Mouse (Mus musculus) MN1 (cell line): ENCODE data around the gene Ldlrad2.
"Not testable (repeated sequence)": the region's sequence is repeated elsewhere in the genome, so short reads cannot be mapped to it uniquely, and the experiment has no call there.

Source experiments
- DNase-seq: peaks from one replicate; pipeline ENCODE4 v3.0.0-alpha.2; 2016; ENCODE audit warnings: low spot score

Ldlrad2 gene

GRCm38 (mm10) chr4:137574469-137574868, at the start of gene Ldlrad2:
Gene Ldlrad2, minus strand, starts transcription at chr4:137574569.
- no peak for DNase-seq

DNA sequence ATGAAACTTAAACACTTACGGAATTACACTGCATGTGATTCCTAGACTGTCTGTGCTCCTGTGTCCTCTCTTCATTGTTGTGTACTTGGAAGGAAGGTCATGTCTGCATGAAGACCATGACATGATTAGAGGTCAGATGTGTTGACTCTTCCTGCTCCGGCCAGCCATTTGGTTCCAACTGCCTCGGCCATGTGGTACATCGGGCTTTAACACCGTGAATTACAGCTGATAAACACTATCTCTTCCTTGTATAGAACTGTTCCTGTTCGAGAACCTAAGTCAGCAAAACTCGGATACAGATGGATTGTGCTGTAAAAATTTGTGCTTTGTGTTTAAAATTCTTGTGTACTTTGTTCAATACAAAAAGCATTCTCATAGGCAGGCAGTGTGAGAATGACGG, 48.5 kb upstream of the Ldlrad2 start:
- no peak for DNase-seq

DNA sequence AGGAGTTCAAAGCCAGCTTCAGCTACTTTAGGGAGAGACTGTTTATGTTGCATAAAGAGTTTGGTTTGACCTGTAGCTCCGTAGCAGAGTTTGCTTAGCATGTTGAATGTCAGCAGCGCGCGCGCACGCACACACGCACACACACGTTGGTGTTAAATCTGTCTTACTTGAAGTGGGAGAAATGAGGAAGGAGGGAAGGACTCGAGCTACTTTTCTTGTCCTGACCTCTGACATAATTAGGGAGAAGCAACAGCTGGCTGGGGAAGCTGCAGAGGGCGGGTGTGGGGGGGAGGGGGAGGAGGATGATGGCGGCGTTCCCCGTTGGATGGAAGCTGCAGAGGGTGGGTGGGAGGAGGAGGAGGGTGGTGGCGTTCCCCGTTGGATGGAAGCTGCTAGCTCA, 35.9 kb upstream of the Ldlrad2 start:
- no peak for DNase-seq

GRCm38 (mm10) chr4:137609702-137610101, 35.3 kb upstream of the Ldlrad2 start:
- DNase-seq: no peak

- DNase-seq: no peak
These were observed 34.9 kb upstream of the Ldlrad2 start for GRCm38 (mm10) chr4:137609281-137609680.

- DNase-seq: no peak
These were observed 32.7 kb upstream of the Ldlrad2 start for GRCm38 (mm10) chr4:137607023-137607422.

GRCm38 (mm10) chr4:137603449-137604171, 29.2 kb upstream of the Ldlrad2 start:
- no peak for DNase-seq

- DNase-seq: no peak
These were observed 24.2 kb upstream of the Ldlrad2 start for GRCm38 (mm10) chr4:137598577-137598976.

DNA sequence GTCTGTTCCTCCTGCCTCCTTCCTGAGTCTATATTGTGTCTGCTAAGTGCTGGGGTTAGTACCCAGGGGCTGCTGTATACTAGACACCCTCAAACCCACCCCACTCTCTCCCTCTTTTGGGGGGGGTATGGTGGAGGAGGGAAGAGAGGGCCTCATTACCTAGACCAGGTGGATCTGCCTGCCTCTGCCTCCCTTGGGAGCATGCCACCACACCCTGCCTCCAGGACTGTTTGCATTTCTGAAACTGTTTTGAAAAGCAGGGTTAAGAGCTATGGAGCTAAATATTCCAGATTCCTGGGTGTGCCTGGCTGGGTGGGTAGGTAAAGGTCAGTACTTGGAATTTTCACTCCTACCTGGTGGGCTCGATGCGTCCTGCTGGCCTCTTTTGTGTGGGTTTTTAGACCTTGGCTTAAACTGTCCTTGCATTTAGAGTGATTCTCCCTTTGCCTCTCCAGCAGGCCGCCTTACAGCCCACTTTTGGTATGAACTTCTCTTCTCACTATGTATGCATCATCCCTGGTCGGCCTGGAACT, 22.8 kb upstream of the Ldlrad2 start:
- no peak for DNase-seq

DNA sequence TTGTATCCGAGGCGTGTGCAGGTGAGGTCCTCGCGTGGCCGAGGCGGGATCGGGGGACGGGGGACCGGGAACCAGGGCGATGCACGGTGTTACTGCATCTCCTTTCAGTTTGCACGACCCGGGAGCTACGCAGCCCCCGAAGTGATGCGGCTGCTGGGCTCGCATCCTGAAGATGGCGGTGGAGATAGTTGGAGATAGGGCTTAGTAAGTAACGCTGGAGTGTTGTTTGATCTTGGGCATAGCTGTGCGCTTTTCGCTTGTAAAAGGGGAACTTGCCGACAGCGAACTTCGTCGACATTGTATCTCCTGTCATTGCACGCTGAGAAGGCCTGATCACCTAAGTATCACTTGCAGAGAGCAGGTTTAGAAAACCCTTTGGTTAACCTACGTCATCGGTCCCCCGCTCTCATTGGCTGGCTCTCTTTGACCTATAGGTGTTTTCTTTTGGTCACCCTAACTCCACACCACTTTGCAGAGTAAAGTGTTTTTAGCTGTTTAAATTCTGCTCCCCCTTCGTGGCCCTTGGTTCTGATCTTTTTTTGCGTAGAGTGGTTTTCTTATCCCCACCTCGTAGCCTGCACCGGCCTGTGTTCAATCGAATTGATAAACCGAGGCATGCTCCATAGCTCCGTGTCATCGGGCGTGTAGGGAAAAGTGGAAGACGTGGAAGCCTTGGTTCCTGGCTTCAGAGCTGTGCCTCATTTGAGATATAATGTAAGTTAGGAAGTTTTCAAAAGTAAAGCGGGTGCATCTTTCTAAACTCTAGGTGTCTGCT, 20.3 kb upstream of the Ldlrad2 start:
- DNase-seq: no peak

- DNase-seq: peak; percentile 99
These were observed 19.5 kb upstream of the Ldlrad2 start, which contains the start of gene Usp48 for GRCm38 (mm10) chr4:137593601-137594495. Gene Usp48, plus strand, starts transcription at chr4:137593755.

DNA sequence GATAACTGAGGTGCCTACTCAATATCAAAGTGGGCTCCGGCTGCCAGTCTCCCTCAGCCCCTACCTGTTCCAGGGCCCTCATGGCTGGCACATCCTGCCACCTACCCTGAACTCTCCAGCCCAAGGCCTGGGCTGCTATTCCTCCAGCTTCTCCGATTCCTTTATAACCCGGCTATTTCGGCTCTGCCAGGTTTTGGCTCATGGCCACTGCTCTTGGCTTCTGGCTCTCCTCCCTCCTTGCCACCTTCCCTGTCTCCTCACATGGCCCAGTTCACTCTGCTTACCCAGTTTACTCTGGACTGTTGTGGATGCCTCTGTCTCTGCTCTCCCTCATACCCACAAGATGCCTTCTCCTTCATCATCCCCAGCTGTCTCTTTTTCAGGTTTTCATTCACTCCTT, 16.6 kb upstream of the Ldlrad2 start:
- no peak for DNase-seq

- DNase-seq: no peak
These were observed 15.2 kb upstream of the Ldlrad2 start for GRCm38 (mm10) chr4:137589586-137589985.

DNA sequence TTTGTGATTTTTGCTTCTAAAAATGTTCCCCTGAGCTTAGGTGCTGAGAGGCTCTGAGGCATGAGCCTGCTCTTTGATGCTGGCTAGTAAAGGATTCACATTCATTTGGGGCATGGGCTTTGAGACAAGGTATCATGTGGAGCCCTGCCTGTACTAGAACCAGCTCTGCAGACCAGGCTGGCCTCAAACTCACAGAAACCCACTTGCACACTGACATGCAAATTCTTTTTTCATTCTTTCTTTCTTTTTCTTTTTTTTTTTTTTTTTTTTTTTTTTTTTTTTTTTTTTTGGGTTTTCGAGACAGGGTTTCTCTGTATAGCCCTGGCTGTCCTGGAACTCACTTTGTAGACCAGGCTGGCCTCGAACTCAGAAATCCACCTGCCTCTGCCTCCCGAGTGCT, 14.7 kb upstream of the Ldlrad2 start:
- DNase-seq: not testable (repeated sequence)

GRCm38 (mm10) chr4:137581815-137582214, 7.4 kb upstream of the Ldlrad2 start:
- no peak for DNase-seq

GRCm38 (mm10) chr4:137580299-137580698, 5.9 kb upstream of the Ldlrad2 start:
- no peak for DNase-seq

DNA sequence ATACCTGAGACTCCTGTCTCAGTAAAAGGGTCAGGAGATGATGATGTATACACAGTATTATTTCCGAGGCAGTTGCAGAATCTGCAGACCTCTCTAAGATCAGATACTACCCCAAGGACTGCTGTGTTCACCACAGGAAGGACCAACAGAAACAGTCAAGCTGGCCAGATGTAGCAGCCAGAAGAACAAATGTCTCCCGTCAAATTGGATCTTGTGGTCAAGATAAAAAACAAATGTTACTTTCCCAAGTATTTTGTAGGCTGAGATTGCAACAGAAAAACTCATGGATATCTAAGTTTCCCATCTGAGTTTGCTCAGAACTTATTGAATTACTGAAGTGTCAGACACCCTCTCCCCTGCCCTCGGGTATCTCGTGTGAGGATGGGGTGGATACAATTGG, 5.4 kb upstream of the Ldlrad2 start:
- peak; percentile 60 for DNase-seq

GRCm38 (mm10) chr4:137578181-137578845, 3.9 kb upstream of the Ldlrad2 start:
- DNase-seq: peak; percentile 63

DNA sequence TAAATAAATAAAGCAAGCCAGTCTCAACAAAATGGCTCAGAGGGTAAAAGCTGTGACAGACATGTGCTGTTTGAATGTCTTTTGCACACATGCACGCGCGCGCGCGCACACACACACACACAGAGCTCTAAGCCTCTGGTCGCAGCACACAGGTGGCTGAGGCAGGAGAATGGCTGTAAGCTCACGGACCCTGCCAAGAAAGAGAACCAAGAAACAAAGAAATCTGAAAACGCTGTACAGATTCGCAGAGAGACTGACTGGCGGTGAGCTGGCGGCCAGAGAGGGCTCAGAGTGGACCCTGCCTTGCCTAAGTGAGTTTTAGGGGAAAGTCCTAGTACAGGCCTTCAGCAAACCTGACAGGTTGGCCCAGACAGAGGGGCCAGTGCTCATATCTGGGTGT, 3.1 kb upstream of the Ldlrad2 start:
- no peak for DNase-seq

DNA sequence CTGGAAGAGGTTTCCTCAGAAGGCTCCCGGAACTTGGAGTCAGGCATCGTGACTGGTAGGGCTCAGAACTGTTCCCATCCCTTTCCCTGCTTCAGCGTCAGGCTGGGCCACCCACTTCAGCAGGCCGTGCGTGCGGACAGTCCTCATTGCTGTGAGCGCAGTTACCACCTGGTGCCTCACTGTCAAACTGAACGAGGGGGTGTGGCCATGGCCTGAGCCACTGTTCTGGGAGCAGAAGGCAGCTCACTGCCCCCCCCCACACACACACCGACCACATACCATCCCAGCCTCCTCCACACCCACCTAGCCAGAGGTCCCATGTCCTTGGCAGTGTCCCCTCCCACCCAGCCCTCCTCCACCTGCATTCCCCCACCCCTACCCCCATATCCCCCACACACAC, 4.5 kb downstream of the Ldlrad2 start:
- no peak for DNase-seq

GRCm38 (mm10) chr4:137556673-137557210, 17.6 kb downstream of the Ldlrad2 start:
- no peak for DNase-seq
